ENCODE assay signal across 9 mouse cellular contexts in the genomic region with DNA sequence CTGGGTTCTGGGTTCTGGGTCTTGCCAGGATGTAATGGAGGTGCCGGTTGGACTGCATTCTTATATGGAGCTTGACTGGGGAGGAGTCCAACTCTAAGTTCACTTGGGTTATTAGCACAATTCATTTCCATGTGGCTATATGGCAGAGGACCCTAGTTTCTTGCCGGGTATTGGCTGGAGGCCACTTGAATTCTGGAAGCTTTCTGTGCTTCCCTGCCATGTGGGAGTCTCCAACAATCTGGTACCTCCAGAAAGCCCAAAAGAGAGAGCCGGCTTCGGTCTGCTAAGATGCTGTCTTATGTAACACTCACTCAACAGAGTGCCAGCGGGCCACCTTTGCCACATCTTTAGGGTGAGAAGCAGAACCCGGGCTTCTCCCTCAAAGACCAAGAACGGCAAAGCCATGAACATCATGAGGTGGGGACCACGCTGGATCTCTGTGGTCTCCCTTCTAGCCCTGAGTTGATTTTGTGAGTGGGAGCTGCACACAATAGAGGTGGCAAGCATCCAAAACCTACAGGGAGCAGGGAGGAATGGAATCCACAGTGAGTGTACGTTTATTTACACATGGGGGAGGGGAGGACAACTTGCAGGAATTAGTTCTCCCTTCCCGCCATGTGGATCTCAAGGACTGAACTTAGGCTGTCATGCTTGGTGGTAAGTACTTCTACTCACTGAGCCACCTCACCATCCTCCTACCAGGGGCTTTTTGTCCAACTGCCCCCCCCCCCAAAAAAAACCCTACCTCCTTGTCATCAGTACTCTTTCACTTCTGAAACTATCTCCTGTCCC. TPM values are rescaled to one million over a fixed set of nuclear protein-coding genes. Genes with fewer than 3 reads are reported as not detected.
A peak's percentile ranks its signal among the peaks of the same experiment; 100 is the strongest.
DNase-seq lines count a peak whose midpoint lies in the region; ATAC-seq and TF ChIP-seq lines count a peak whose summit lies in the region.
"Had no signal": no experiment of that assay in that cellular context is flagged by ENCODE, and none has a peak within 500 bp of the region (broad histone marks: within the 10 kb centered on the region; RNA-seq: fewer than 3 reads in every experiment).

No protein-coding gene starts in this region.

- 67% methylated on average over 10 of the region's 10 CpGs for WGBS in hindbrain, postnatal 0 days
- 80% methylated on average over 10 of the region's 10 CpGs for WGBS in hindbrain, embryonic 12.5 days
- 11% methylated on average over 10 of the region's 10 CpGs for WGBS in cerebellum, adult 2 months

- no peak overlapping the region for H3K9ac ChIP-seq in hindbrain, postnatal 0 days (replicated peaks; ENCODE audit: low read length)
- no peak overlapping the region for H3K9ac ChIP-seq in hindbrain, embryonic 12.5 days

- no peak overlapping the region for H3K4me2 ChIP-seq in hindbrain, postnatal 0 days (ENCODE audit: low read depth, low read length)
- no peak overlapping the region for H3K4me2 ChIP-seq in hindbrain, embryonic 12.5 days (replicated peaks)

- ATAC-seq in hindbrain, postnatal 0 days: peak; percentile 30; the same call in 1 of the 2 replicates
- ATAC-seq in hindbrain, embryonic 12.5 days (ENCODE audit: low FRiP score): no peak
- ATAC-seq in monocyte, adult 5-6 weeks (replicated peaks; ENCODE audit: insufficient number of reproducible peaks, low FRiP score, low TSS enrichment, poor library complexity, severe bottlenecking): no peak

- no peak for TF ChIP-seq POLR2A in cerebellum, adult 2 months (IDR thresholded peaks at IDR 0.05; ENCODE audit: borderline replicate concordance, insufficient read depth, low read length)

- H3K4me3 ChIP-seq in hindbrain, postnatal 0 days (ENCODE audit: low read length): no peak overlapping the region
- no peak overlapping the region for H3K4me3 ChIP-seq in hindbrain, embryonic 12.5 days
- H3K4me3 ChIP-seq in cerebellum, adult 2 months (replicated peaks; ENCODE audit: insufficient read depth, low read depth, low read length): no peak overlapping the region

- peak; percentile 44 for DNase-seq in hindbrain, postnatal 0 days (ENCODE audit: low spot score)
- peak; percentile 88 to 95 for DNase-seq in cerebellum, adult 2 months
- peak; percentile 81 for DNase-seq in layer of hippocampus, adult 9-11 months
- DNase-seq in right cerebral cortex, adult 18-20 months: peak; percentile 75
- DNase-seq in adrenal gland, adult 8-10 months: no peak
- DNase-seq in spleen, postnatal 4 days (ENCODE audit: low spot score in 2 of 2): no peak

- H3K27ac ChIP-seq in hindbrain, postnatal 0 days: no peak overlapping the region
- no peak overlapping the region for H3K27ac ChIP-seq in hindbrain, embryonic 12.5 days
- peak overlapping the region; percentile 77 for H3K27ac ChIP-seq in cerebellum, adult 2 months (ENCODE audit: insufficient read depth, low read length)
- H3K27ac ChIP-seq: macrophage had no signal

- no peaks in the 10 kb centered on the region for H3K4me1 ChIP-seq in hindbrain, postnatal 0 days (ENCODE audit: insufficient read depth, low read length)
- H3K4me1 ChIP-seq in hindbrain, embryonic 12.5 days: no peaks in the 10 kb centered on the region
- H3K4me1 ChIP-seq in cerebellum, adult 2 months (ENCODE audit: control insufficient read depth, insufficient read depth, low read length): peaks cover 6% of the 10 kb centered on the region; the same call in 1 of the 2 replicates

- H3K9me3 ChIP-seq in hindbrain, postnatal 0 days (ENCODE audit: low read length): no peaks in the 10 kb centered on the region
- no peaks in the 10 kb centered on the region for H3K9me3 ChIP-seq in hindbrain, embryonic 12.5 days (replicated peaks)

- no peak for TF ChIP-seq CTCF in hindbrain, postnatal 0 days (IDR thresholded peaks at IDR 0.05; ENCODE audit: low read depth)
- no peak for TF ChIP-seq CTCF in cerebellum, adult 2 months (IDR thresholded peaks at IDR 0.05; ENCODE audit: borderline replicate concordance, insufficient read depth, low read depth, low read length)

- H3K27me3 ChIP-seq in hindbrain, postnatal 0 days (ENCODE audit: insufficient read depth, low read length): no peaks in the 10 kb centered on the region
- H3K27me3 ChIP-seq in hindbrain, embryonic 12.5 days: no peaks in the 10 kb centered on the region
- no peaks in the 10 kb centered on the region; the same call in 1 of the 2 replicates for H3K27me3 ChIP-seq in cerebellum, adult 2 months (ENCODE audit: control insufficient read depth, insufficient read depth, low read length)

- H3K36me3 ChIP-seq in hindbrain, postnatal 0 days (ENCODE audit: insufficient read depth, low read length): no peaks in the 10 kb centered on the region
- H3K36me3 ChIP-seq in hindbrain, embryonic 12.5 days: no peaks in the 10 kb centered on the region

RNA-seq across cellular contexts. Expression of gene Rasgrf1, which starts 59.0 kb away (rescaled TPM):
- total RNA-seq in hindbrain, postnatal 0 days (2014; rRNA removed): 44.4 and 53.4 TPM in 2 replicates
- 28.3 and 29.6 TPM in 2 replicates for polyA plus RNA-seq in hindbrain, postnatal 0 days (2015; fragmentation: Nextera tagmentation; extraction: Ambion mirVana)
- 0.84 and 0.90 TPM in 2 replicates for polyA plus RNA-seq in hindbrain, embryonic 12.5 days (2016; fragmentation: Nextera tagmentation; extraction: Ambion mirVana)
- 168 and 172 TPM in 2 replicates for polyA plus RNA-seq in cerebellum, adult 2 months (2012; rRNA removed)
- 0.10 to 0.32 TPM (median 0.29 TPM) in 3 replicates for total RNA-seq in monocyte, adult 5-6 weeks (2017)
- 10 to 100 TPM; 26.4 to 88.9 (median 41.7) TPM for total RNA-seq in adrenal gland, adult 8-10 months (2022)
- polyA plus RNA-seq: macrophage had no signal

Comparison
In these comparisons a context has a peak if more than half of its experiments do, and no peak if none do; other contexts are left out.
1. DNase-seq: peak in hindbrain, postnatal 0 days (single experiment), cerebellum, adult 2 months (2 of 2), layer of hippocampus, adult 9-11 months (single experiment) and right cerebral cortex, adult 18-20 months (single experiment); none in adrenal gland, adult 8-10 months (single experiment) and spleen, postnatal 4 days (0 of 2).
2. RNA of gene Rasgrf1, which starts 59.0 kb away (total RNA-seq): 26.4 to 88.9 TPM in adrenal gland, adult 8-10 months and 44.4 to 53.4 TPM in hindbrain, postnatal 0 days; 0.10 to 0.32 TPM in monocyte, adult 5-6 weeks; every median in the first group is over 10 times any median in the second.